Mouse (Mus musculus): Measurements from ENCODE around the gene Gm10577.

GRCm38 (mm10) chr4:100977522-100977921 is 43.0 kb downstream of the Gm10577 start:
- TF ChIP-seq CTCF (IDR thresholded peaks at IDR 0.05; ENCODE audit: extremely low read depth, insufficient read depth, low read length) = no peak
- TF ChIP-seq POLR2A (IDR thresholded peaks at IDR 0.05; ENCODE audit: extremely low read depth, insufficient read depth, low read length) = no peak

Data from cortical plate, adult 2 months (tissue).